Mouse (Mus musculus): Measurements from ENCODE around the gene Dhrs2.

The Dhrs2 gene

GRCm38 (mm10) chr14:55221707-55222106, at the start of gene Dhrs2:
TSS of gene Dhrs2 (plus strand) at chr14:55222007.
- no peak for DNase-seq

DNA sequence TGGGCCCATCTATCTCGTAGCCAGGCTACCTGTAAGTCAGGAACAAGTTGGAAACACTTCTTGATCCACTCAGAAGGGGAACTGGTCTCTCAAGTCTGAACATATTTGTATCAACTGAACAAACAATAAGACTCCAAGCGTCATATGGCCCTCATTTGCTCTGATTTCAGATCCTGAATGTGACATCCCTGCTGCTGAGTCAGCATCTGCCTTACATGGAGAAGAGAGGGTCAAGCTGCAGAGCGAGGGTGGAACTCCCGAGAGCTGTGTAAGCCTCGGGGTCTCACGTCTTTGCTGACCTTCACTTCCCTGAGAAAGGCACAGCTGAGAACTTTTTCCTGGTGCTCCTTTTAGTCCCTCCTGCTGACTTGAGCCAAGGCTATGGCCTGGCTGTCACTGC, 47.6 kb upstream of the Dhrs2 start:
- no peak for DNase-seq

DNA sequence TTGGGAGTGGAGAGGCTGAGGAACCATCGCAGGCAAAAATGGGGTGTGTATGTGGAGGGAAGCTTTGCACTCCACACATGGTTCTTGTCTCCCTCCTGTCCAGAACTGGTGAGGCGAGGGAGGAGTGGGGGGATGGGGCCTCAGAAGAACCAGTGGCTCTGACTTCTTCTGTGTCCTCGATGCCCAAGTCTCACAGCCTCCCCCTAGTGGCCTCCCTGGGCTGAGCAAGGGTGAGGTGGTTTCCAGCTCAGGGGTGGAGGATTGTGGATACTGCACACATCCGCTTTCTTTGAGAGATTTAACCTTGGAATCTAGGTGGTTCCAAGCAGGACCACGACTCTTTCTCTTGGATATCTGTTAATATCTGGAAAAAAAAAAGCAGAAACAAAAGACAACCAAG, 44.5 kb upstream of the Dhrs2 start:
- peak; percentile 70 for DNase-seq

GRCm38 (mm10) chr14:55180951-55181350, 40.9 kb upstream of the Dhrs2 start:
- no peak for DNase-seq

GRCm38 (mm10) chr14:55183231-55183630, 38.6 kb upstream of the Dhrs2 start:
- no peak for DNase-seq

DNA sequence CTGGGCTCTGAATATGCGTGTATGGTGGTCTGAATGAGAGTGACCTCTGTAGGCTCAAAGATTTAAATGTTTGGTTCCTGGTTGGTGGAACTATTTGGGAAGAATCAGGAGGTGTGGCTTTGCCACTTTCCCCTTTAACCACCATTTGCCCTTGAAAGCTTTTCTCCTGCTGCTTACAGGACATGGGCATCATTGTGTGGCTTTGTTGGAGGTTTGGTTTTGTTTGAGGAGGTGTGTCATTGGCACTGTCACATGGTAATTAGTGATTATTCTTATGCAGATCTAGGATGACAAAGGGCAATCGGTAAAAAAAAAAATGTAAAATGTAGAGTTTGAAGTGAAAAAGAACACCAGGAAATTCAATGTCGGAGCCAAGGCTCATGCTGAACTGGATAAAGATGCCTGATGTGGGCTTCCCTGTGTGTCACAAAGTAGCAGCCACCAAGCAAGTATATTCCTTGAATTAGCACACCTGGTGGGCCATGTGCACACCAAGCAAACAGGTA, 37.1 kb upstream of the Dhrs2 start:
- no peak for DNase-seq

GRCm38 (mm10) chr14:55188491-55188890, 33.3 kb upstream of the Dhrs2 start:
- peak; percentile 16 for DNase-seq

DNA sequence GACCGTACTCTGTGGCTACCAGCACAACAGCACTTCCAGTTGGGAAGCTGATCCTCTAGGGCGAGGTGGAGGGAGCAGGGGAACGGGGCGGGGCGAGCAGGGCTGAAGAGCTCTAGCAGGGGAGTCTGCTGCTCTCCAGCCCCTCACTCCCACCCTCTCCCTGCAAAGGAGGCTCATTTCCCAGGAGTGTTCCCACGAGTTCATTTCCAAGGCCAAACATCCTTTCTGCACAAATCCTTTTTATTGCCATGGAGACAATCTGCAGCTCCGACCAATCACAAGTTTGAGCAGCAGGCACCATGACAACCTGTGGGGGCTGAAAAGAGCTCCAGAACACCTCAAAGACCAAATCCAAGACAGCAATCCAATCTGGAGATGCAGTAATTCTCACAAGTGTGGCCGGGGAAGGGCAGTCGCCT, 32.4 kb upstream of the Dhrs2 start:
- DNase-seq: peak; percentile 31

- DNase-seq: no peak
Observed at GRCm38 (mm10) chr14:55193354-55193753, 28.5 kb upstream of the Dhrs2 start.

- DNase-seq: peak; percentile 26
Observed at GRCm38 (mm10) chr14:55193876-55194635, 27.8 kb upstream of the Dhrs2 start.

DNA sequence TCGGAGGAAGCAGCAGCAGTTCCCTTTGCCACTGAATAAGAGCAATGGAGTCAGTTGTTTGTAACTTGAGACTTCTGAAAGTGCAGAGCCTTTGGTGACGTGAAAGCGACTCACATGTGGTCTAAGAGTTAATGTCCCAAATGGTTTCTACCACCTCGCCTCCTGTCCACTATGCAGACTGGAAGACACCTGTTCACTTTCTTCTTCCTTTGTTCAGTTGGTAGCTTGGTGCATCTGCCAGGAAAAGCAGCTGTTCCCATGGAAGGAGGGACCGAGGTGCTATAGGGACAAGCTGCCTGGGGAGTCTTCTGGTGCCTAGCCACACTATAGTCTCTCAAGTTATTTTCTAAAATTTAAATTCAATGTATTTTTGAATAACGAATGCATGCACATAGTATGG, 27.0 kb upstream of the Dhrs2 start:
- no peak for DNase-seq

DNA sequence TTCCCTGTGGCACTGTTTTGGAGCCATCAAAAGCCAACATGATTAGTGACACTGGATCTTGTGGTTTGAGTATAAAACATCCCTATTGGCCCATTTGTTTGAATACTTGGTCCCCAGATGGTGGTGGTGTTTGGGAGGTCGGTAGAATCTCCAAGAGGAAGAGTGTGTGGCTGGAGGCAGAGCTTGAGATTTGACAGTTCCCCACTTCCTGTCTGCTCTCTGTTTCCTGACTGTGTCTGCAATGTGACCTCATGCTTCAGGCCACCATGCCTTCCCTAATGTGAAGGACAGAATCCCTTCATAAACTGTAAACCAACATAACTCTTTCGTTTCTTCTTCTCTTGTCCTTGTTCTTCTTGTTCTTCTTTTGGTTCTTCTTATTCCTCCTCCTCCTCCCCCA, 24.7 kb upstream of the Dhrs2 start:
- DNase-seq: no peak

GRCm38 (mm10) chr14:55198187-55198586, 23.6 kb upstream of the Dhrs2 start:
- DNase-seq: no peak

GRCm38 (mm10) chr14:55204544-55204943, 17.3 kb upstream of the Dhrs2 start:
- DNase-seq: no peak

GRCm38 (mm10) chr14:55205045-55205750, 16.6 kb upstream of the Dhrs2 start:
- no peak for DNase-seq

DNA sequence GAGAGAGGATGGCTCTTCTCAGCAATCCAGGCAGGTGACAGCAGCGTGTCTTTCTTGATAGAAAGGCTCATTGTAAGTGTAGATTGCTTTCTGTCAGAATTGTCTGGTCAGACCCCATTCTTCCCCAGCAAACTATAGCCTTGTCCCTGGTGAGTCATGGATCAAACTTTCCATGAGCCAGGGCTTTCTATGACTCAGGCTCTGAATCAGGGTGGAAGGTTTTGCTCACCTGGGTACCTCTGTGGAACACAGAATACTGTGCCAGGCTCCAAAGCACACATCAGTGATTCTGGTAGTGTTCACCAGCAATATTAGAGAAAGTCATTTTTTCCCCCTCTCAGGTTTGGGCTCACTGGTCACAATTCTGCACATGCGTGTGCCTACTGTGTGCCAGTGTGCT, 13.5 kb upstream of the Dhrs2 start:
- no peak for DNase-seq

DNA sequence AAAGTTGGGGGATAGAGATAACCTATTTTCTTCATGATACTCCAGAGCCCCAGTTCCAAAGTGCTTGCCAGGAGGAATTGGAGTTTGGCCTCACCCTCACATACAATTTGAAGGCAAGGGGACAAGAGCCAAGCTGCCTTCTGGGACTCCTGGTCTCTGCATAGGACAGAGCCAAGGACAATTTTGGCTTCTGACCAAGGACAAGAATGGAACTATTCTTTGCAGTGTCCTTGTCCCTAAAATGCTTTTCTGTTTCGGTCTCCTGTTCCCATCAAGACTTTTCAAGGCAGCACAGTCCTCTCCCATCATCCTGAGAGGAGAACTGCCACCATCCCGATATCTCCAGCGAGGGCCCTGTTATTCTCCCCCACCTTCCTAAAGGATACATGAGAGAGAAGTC, 8.2 kb upstream of the Dhrs2 start:
- no peak for DNase-seq

DNA sequence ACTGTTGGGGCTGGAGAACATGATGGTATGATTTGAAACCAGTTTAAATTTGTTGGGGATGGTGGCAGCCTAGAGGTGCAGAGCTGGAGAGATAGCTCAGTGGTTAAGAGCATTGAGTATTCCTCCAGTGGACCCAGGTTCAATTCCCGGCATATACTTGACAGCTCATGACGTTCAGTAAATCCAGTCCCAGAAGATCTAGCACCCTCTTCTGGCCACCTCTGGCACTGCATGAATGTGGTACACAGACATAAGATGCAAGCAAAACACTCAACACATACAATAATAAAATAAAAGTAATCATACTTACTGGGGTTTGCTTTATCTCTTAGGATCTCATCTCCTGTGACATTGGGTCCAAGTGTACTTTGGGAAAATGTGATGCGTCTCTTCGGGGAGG, 7.3 kb upstream of the Dhrs2 start:
- DNase-seq: peak; percentile 54

- DNase-seq: peak; percentile 43
Observed at GRCm38 (mm10) chr14:55223172-55223571, 1.4 kb downstream of the Dhrs2 start.

DNA sequence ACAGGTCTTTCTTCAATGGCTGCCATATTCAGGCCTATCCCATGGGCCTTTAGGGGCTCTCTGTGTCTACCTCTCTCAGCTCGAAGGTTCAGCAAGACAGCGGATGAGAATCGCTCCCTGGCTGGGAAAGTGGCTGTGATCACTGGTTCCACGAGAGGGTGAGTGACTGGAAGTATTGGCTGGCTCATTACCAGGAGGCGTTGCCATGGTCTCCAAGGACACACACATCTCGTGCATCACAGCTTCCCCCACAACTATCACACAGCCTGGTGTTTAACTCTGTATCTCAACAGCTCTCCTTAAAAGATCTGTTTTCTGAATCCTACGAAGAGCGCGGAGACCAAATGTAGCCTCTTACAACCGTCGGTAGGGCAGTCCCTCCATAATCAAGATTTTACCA, 12.8 kb downstream of the Dhrs2 start:
- no peak for DNase-seq

DNA sequence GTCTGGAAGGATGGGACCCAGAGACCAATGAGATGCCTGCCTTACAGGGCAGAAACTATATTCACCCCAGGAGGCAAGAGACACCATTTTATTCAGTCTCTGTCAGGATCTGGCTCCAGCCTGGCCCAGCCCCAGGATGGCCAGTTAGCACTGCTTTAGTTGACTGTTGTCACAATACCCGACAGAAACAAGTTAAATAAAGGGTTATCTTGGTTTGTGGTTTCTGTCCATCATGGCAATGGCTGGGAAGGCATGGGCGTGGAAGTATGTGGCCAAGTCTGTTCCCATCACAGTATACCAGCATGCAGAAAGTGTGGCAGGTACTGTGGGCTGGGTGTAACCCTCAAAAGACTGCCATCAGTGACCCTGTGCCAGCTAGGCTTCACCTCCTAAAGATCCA, 14.9 kb downstream of the Dhrs2 start:
- no peak for DNase-seq

DNA sequence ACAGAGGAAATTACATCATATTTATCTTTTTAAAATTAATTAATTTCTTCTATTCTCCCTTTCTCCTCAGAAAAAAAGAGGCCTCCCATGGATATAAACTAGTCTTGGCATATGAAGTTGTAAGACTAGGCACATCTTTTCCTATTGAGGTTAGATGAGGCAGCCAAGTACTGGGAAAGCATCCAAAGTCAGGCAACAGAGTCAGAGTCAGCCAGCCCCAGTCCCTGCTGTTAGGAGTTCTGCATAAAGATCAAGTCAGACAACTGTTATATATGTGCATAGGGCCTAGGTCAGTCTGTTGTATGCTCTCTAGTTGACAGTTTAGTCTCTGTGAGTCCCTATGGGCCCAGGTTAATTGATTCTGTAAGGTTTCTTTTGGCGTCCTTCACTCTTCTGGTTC, 20.9 kb downstream of the Dhrs2 start:
- peak; percentile 15 for DNase-seq

DNA sequence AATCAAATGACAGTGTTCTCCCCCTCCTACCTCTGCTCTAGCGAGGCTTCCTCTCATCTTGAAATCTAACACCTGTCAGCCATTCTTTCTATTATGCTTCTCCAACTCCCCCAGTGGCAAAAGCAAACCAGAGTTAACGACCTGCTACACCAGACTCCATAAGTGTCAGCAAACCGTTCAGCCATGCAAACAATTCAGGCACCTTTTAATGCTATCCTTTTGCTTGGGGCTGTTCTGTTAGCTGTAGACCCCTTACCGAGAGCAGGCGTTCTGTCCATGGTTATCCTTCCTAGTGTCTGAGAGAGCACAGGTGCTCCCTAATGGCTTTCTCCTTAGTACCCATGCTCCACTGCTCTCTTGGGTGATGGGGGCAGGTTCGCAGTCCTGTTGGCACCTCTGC, 25.4 kb downstream of the Dhrs2 start:
- no peak for DNase-seq

GRCm38 (mm10) chr14:55248284-55248683, 26.5 kb downstream of the Dhrs2 start:
- no peak for DNase-seq
